Mouse (Mus musculus): ENCODE results near the gene Ankrd33.

Gene Ankrd33

GRCm38 (mm10) chr15:101115511-101116110 lies at the start of gene Ankrd33:
Gene Ankrd33 (plus strand): TSS chr15:101115755.
- DNase-seq (ENCODE audit: low spot score in 2 of 2), result no peak

DNA sequence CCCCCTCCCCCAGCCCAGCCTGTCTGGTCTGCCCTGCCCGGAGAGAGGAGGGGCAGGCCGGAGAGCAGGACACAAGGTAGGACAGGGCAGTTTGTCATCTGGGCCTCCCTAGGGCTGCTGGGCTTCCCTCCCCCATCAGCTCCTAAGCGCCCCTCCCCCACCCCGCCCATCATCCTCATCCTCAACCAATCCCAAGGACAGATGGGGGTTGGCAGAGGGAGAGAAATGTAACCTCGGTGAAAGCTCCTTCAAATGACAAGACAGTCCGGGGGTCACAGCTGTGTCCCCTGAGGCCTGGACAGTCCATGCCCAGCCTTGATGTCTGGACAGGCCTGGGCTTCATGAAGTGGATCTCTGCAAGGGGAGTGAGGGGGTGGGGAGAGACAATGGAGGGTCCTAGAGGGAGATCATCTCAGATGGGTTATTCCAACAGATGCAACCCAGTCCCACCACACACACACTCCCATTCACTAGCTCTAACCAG lies 49.1 kb upstream of the Ankrd33 start:
- no peak for DNase-seq (ENCODE audit: low spot score in 2 of 2)

DNA sequence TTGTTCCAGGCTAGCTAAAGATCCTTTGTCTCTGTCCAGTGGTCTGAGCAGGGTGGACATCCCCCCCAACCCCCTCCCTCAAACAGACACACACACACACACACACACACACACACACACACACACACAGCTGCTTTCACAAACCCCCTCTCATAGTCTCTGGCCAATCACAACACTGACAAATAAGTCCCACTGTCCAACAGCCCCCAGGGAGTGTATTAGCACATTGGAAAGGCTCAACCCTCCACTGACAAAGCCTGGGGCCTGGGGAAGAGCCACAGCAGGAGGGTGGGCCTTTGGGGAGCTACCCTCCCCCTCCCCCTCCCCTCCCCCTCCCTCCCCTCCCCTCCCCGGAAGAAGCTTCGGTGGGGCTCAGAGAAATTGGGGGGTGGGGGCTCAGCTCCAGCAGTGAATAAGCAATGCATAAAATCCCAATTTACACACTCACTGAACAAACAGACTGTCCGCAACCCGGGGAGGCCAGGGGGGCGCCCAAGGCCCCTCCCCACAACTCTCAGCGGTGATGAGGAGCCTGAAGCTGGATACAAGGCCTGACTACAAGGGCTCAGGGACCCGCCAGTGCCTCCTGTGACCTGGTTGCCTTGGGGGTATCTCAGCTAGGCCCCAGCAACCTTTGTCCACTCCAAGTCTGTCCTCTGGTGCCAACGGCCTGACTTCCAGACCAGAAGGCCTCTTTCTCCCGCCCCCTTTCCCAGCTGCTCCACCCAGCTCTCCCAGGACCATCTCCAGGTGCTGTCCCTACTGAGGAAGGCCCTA lies 48.4 kb upstream of the Ankrd33 start:
- DNase-seq (ENCODE audit: low spot score in 2 of 2), result no peak

GRCm38 (mm10) chr15:101068029-101068428 lies 47.5 kb upstream of the Ankrd33 start:
- no peak for DNase-seq (ENCODE audit: low spot score in 2 of 2)

- DNase-seq (ENCODE audit: low spot score in 2 of 2), result no peak
These were observed 46.9 kb upstream of the Ankrd33 start for GRCm38 (mm10) chr15:101068671-101069070.

- DNase-seq (ENCODE audit: low spot score in 2 of 2), result no peak
These were observed 45.8 kb upstream of the Ankrd33 start for GRCm38 (mm10) chr15:101069641-101070190.

DNA sequence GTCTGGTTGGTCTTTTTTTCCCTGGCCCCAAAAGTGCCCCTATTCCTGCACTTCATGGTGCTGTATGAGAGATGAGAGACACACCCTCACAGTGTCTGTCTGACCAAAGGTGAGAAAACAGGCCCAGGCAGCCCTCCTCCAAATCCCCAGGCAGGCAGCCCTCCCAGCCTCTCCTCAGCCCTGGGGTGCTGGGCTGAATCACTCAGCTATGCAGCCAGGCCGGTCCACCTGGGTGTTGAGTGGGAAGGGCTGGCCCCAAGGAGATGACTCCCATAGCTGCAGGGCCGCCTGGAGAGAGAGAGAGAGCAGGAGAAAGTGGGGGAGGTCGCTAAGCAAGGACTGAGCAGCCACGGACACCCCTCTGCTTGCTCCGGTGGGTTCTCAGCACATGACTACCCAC lies 44.8 kb upstream of the Ankrd33 start:
- no peak for DNase-seq (ENCODE audit: low spot score in 2 of 2)

- DNase-seq (ENCODE audit: low spot score in 2 of 2), result no peak
These were observed 42.8 kb upstream of the Ankrd33 start for GRCm38 (mm10) chr15:101072736-101073135.

- no peak for DNase-seq (ENCODE audit: low spot score in 2 of 2)
These were observed 41.5 kb upstream of the Ankrd33 start for GRCm38 (mm10) chr15:101074067-101074466.

GRCm38 (mm10) chr15:101075150-101075549 lies 40.4 kb upstream of the Ankrd33 start:
- no peak for DNase-seq (ENCODE audit: low spot score in 2 of 2)

GRCm38 (mm10) chr15:101075656-101076055 lies 39.9 kb upstream of the Ankrd33 start:
- DNase-seq (ENCODE audit: low spot score in 2 of 2), result no peak

DNA sequence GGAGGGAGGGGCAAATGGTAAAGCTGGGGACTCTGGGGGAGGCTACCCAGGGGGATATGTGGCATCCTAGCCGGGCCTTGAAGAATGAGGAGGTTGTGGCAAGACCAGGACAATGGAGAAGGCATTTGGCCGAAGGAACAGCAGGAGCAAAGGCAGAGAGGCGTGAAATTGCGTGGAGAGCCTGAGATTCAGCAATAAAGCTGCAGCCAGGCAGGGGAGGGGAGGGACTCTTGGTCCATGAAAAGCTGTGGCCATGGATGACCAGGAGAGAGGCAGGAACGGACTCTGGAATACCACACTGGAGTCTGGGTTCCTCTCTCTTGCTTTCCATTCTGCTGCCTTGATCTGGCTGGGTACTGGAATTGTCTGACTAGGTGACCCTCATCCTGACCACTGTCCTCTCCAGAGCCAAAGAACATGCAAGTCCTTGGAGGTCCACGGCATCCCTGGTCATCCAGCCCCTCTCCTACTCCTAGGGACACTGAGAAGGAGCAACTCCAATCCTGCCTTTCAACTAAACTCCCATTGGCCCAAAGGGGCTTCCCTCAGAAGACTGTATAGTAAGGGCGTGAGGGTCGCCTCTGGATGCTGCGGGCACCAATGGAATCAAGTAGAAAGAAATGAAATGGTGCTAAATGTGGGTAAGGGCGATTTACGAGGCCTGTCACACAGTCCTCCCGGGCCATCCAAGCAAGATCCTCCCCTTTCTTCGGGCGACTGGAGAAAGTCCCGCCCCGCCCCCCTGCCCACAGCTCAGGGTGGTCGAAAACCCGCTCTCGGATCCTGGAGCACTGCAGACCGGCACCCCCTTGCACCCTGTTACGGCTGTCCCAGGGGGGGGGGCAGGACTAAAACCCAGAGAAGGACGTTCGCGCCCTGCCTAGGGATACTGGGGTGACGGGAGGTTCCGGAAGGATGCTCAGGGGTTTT lies 39.2 kb upstream of the Ankrd33 start:
- no peak for DNase-seq (ENCODE audit: low spot score in 2 of 2)

- no peak for DNase-seq (ENCODE audit: low spot score in 2 of 2)
These were observed 38.3 kb upstream of the Ankrd33 start for GRCm38 (mm10) chr15:101077001-101077812.

DNA sequence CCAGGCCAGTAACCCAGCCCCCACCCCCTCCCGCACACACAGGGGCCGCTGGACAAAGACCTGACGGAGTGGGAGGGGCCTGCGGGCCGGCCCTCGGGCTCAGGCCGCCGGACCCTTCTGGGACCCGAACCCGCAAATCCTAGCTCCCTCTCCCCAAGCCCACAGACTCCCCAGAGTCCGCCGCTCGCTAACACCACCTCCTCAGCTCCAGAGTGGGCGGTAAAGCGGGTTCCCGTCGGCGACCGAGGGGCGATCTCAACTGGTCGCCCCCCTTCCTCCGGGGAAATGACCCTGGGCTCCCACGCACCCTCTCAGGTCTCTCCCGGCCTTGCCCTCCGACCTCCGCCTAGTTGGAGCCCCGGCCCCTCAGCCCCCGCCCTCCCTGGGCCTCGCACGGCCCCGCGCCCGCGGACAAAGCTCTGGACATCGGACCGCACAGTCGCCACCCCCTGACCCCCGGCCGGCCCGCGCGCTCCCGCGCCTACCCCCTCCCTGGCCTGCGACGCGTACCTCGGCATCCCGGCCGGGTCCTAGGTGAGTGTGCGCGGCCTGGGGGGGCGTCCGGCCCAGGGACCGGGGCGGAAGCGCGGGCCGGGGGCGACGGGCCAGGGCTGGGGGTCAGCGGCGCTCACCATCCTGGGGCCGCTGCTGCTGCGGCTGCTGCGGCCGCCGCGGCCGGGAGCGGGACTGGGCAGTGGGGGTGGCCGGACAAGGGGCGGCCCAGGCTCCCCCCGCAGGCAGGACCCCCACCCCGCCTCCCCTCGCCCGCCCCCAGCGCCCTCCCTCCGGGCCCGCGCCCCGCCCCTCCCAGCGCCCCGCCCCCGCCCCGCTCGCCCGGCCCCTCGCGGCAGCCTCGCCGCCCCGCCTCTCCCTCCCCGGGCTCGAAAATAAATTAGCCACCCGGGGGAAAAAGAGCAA lies 37.5 kb upstream of the Ankrd33 start, which contains the start of gene Fignl2:
TSS of gene Fignl2 (minus strand) at position 755 of the 918 bp plus-strand sequence.
- no peak for DNase-seq (ENCODE audit: low spot score in 2 of 2)

DNA sequence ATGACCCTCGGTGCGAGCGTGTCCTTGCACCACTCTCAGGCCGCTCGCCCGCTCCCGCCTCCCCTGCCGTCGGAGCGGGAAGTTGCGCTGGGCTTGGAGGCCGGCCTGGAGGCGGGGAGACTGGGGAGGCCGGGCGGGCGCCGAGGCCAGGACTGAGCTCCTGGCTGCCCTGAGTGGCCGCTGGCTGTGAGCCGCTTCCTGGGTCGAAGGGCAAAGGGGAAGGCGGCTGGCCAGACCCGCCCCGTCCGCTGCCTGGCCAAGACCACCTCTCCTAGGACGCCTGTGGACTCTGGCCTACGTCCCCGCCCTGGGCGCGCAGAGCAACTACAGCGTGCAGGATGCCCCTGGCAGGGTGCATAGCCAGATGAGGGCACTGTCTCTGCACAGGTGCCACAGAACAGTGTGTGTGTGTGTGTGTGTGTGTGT lies 36.8 kb upstream of the Ankrd33 start:
- DNase-seq (ENCODE audit: low spot score in 2 of 2), result peak; percentile 40 to 55

DNA sequence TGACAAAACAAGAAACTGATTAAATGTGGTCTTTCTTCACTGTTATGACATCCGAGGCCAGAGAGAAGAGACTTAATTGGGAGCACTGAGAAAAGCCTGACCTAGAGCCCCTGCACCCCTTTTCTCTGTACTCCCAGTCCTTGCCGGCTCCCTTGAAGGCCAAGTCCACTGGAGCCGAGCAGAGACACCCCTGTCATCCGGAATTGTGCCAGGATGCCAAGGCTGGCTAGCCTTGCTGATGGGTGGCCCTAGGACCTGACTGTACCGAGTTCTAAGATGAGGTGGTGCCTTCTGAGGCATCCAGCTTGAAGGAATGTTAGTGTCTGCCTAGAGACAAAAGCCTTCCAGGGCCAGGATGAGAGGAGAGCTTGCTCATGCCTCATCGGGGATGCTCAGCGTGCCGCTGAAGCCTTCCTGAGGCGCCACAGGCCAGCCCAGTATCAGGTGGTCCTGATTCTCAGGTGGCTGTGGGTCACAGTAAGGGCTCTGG lies 35.5 kb upstream of the Ankrd33 start:
- no peak for DNase-seq (ENCODE audit: low spot score in 2 of 2)

- DNase-seq (ENCODE audit: low spot score in 2 of 2), result no peak
These were observed 34.5 kb upstream of the Ankrd33 start for GRCm38 (mm10) chr15:101081035-101081548.

GRCm38 (mm10) chr15:101082236-101082635 lies 33.3 kb upstream of the Ankrd33 start:
- no peak for DNase-seq (ENCODE audit: low spot score in 2 of 2)

GRCm38 (mm10) chr15:101084499-101084898 lies 31.1 kb upstream of the Ankrd33 start:
- no peak for DNase-seq (ENCODE audit: low spot score in 2 of 2)

Measured in spleen, postnatal 36 days (tissue).